Mouse (Mus musculus) MEL (cell line): ENCODE results near the gene Gm6358. TPM values are rescaled to one million over a fixed set of nuclear protein-coding genes. Genes with fewer than 3 reads are reported as not detected.

Experiments used
- DNase-seq: peaks from one replicate; pipeline ENCODE4 v3.0.0; 2011; ENCODE audit warnings: low read depth, low spot score
- H3K27ac ChIP-seq: 2 replicates; pipeline ENCODE4 v1.5.1; 2012; ENCODE audit warnings: low read depth, mild to moderate bottlenecking, control low read depth, low read length, moderate library complexity; ENCODE audit not compliant: control insufficient read depth
- H3K27me3 ChIP-seq, 2 experiments: fragments of 150-350 bp in 1 of 2; sonication (generic) in 1 of 2; 2 replicates each; pipeline ENCODE4 v1.6.1; 2012; ENCODE audit warnings: low read length in 2 of 2, mild to moderate bottlenecking in 2 of 2, improper control_type of control experiment in 1 of 2, moderate library complexity in 1 of 2; ENCODE audit not compliant: insufficient read depth in 2 of 2, control insufficient read depth in 1 of 2
- H3K36me3 ChIP-seq, 2 experiments: 2 replicates each; pipeline ENCODE4 v1.6.1; 2012 to 2014; ENCODE audit warnings: low read length in 2 of 2, improper control_type of control experiment in 1 of 2, inconsistent platforms in 1 of 2, mild to moderate bottlenecking in 1 of 2; ENCODE audit not compliant: insufficient read depth in 2 of 2, control insufficient read depth in 1 of 2
- H3K4me1 ChIP-seq, 2 experiments: fragments of 150-350 bp in 1 of 2; sonication (generic) in 1 of 2; 2 replicates each; pipeline ENCODE4 v1.6.1; 2012; ENCODE audit warnings: low read length in 2 of 2, improper control_type of control experiment in 1 of 2, mild to moderate bottlenecking in 1 of 2; ENCODE audit not compliant: insufficient read depth in 2 of 2, control insufficient read depth in 1 of 2
- H3K4me3 ChIP-seq, 2 experiments: fragments of 150-350 bp in 1 of 2; sonication (generic) in 1 of 2; 2 replicates each; pipeline ENCODE4 v1.5.1; 2012; ENCODE audit warnings: low read depth in 2 of 2, low read length in 2 of 2, mild to moderate bottlenecking in 2 of 2, moderate library complexity in 2 of 2, control low read depth in 1 of 2, improper control_type of control experiment in 1 of 2; ENCODE audit not compliant: control insufficient read depth in 1 of 2, insufficient read depth in 1 of 2
- H3K79me2 ChIP-seq: 2 replicates; pipeline ENCODE4 v1.6.1; 2012; ENCODE audit warnings: mild to moderate bottlenecking, low read length, moderate library complexity; ENCODE audit not compliant: control insufficient read depth, poor library complexity, insufficient read depth
- H3K9ac ChIP-seq: 2 replicates; pipeline ENCODE4 v1.6.1; 2012; ENCODE audit warnings: low read depth, mild to moderate bottlenecking, control low read depth, low read length, moderate library complexity; ENCODE audit not compliant: control insufficient read depth, poor library complexity, severe bottlenecking
- H3K9me3 ChIP-seq: fragments of 150-350 bp; sonication (generic); replicated peaks from 2 replicates; pipeline ENCODE4 v1.6.1; 2012; ENCODE audit warnings: mild to moderate bottlenecking, low read length, improper control_type of control experiment, moderate library complexity; ENCODE audit not compliant: insufficient read depth
- ELF1 ChIP-seq: IDR thresholded peaks from 2 replicates; pipeline ENCODE4 v1.6.1; 2014; ENCODE audit warnings: low read depth, mild to moderate bottlenecking, inconsistent platforms, low read length, improper control_type of control experiment, moderate library complexity
- EP300 ChIP-seq, 2 experiments: IDR thresholded peaks; 2 replicates each; pipeline ENCODE4 v1.6.1; 2011; ENCODE audit warnings: improper control_type of control experiment in 2 of 2, low read length in 2 of 2, low read depth in 1 of 2, mild to moderate bottlenecking in 1 of 2
- HCFC1 ChIP-seq: IDR thresholded peaks from 2 replicates; pipeline ENCODE4 v1.6.1; 2012; ENCODE audit warnings: low read depth, mild to moderate bottlenecking, inconsistent platforms, low read length, improper control_type of control experiment, moderate library complexity
- JUND ChIP-seq: IDR thresholded peaks from 2 replicates; pipeline ENCODE4 v1.6.1; 2011; ENCODE audit warnings: low read depth, mild to moderate bottlenecking, improper control_type of control experiment, low read length
- KAT2A ChIP-seq: conservative IDR thresholded peaks from 2 replicates; pipeline ENCODE4 v1.6.1; 2012; ENCODE audit warnings: low read depth, low read length, improper control_type of control experiment, inconsistent platforms
- MAX ChIP-seq: IDR thresholded peaks from 2 replicates; pipeline ENCODE4 v1.6.1; 2011; ENCODE audit warnings: low read length, improper control_type of control experiment
- MXI1 ChIP-seq: IDR thresholded peaks from 2 replicates; pipeline ENCODE4 v1.6.1; 2011; ENCODE audit warnings: mild to moderate bottlenecking, low read depth, low read length, improper control_type of control experiment
- MYB ChIP-seq: IDR thresholded peaks from 2 replicates; pipeline ENCODE4 v1.6.1; 2011; ENCODE audit warnings: mild to moderate bottlenecking, low read depth, low read length, improper control_type of control experiment
- POLR2A ChIP-seq, 2 experiments: IDR thresholded peaks; 2 replicates each; pipeline ENCODE4 v1.6.1; 2011 to 2012; ENCODE audit warnings: low read length in 2 of 2, mild to moderate bottlenecking in 2 of 2, control low read depth in 1 of 2, improper control_type of control experiment in 1 of 2, low read depth in 1 of 2, moderate library complexity in 1 of 2; ENCODE audit not compliant: control insufficient read depth in 1 of 2, insufficient read depth in 1 of 2, poor library complexity in 1 of 2
- SMC3 ChIP-seq: IDR thresholded peaks from 2 replicates; pipeline ENCODE4 v1.6.1; 2011; ENCODE audit warnings: low read depth, low read length, improper control_type of control experiment
- TBP ChIP-seq: IDR thresholded peaks from 2 replicates; pipeline ENCODE4 v1.8.0; 2011; ENCODE audit warnings: low read depth, low read length, improper control_type of control experiment
- TCF12 ChIP-seq: IDR thresholded peaks from 2 replicates; pipeline ENCODE4 v1.6.1; 2014; ENCODE audit warnings: low read depth, mild to moderate bottlenecking, inconsistent platforms, low read length, improper control_type of control experiment, moderate library complexity
- USF1 ChIP-seq: IDR thresholded peaks from 2 replicates; pipeline ENCODE4 v1.6.1; 2014; ENCODE audit warnings: low read depth, mild to moderate bottlenecking, inconsistent platforms, low read length, improper control_type of control experiment, moderate library complexity
- USF2 ChIP-seq, 2 experiments: IDR thresholded peaks; 2 replicates each; pipeline ENCODE4 v1.6.1; 2011 to 2012; ENCODE audit warnings: improper control_type of control experiment in 2 of 2, low read length in 2 of 2, borderline replicate concordance in 1 of 2, inconsistent platforms in 1 of 2, low read depth in 1 of 2, mild to moderate bottlenecking in 1 of 2; ENCODE audit not compliant: insufficient read depth in 1 of 2
- ZC3H11A ChIP-seq: IDR thresholded peaks from 2 replicates; pipeline ENCODE4 v1.6.1; 2012; ENCODE audit warnings: low read depth, mild to moderate bottlenecking, inconsistent platforms, low read length, improper control_type of control experiment
- ZNF384 ChIP-seq: IDR thresholded peaks from 2 replicates; pipeline ENCODE4 v1.6.1; 2012; ENCODE audit warnings: low read depth, mild to moderate bottlenecking, inconsistent platforms, low read length, improper control_type of control experiment
- polyA plus RNA-seq, 2 experiments: library from polyadenylated mRNA; stranded (reverse) in 1 of 2; unstranded in 1 of 2; fragments of >175 nt in 1 of 2; fragments of >200 nt in 1 of 2; gene quantifications; 2 replicates each; pipeline versions ENCODE4 v1.2.1 to v1.2.4; 2012; ENCODE audit warnings: low replicate concordance in 2 of 2, low read depth in 1 of 2; ENCODE audit not compliant: insufficient read length in 2 of 2, insufficient read depth in 1 of 2, missing spikeins in 1 of 2
- total RNA-seq: library from RNA; depleted of rRNA; stranded (reverse); fragments of 300-350 nt; gene quantifications from 2 replicates; pipeline ENCODE4 v1.2.3, GENCODE M21; 2012; rRNA removed

The Gm6358 gene
- total RNA-seq (not detected in 2 replicates), polyA plus RNA-seq (not detected)

GRCm38 (mm10) chr16:89140551-89140950 is at the start of gene Gm6358:
Gene Gm6358, plus strand, starts transcription at chr16:89140851.
- Histone ChIP-seq H3K36me3 (no peaks in the 10 kb centered on the region), H3K27ac (no peak within 1 kb of the TSS), H3K4me3 (no peak within 1 kb of the TSS), H3K79me2 (no peaks in the 10 kb centered on the region), H3K9ac (no peak within 1 kb of the TSS), H3K9me3 (no peaks in the 10 kb centered on the region), H3K27me3 (no peaks in the 10 kb centered on the region), H3K4me1 (no peaks in the 10 kb centered on the region)
- TF ChIP-seq ZC3H11A (no peak), USF2 (IDR thresholded peaks at IDR 0.05; ENCODE audit: borderline replicate concordance in 1 of 2, insufficient read depth in 1 of 2, low read depth in 1 of 2, low read length in 2 of 2) (no peak), ELF1 (no peak), POLR2A (IDR thresholded peaks at IDR 0.05; ENCODE audit: control insufficient read depth in 1 of 2, insufficient read depth in 1 of 2, low read depth in 1 of 2, low read length in 2 of 2, poor library complexity in 1 of 2) (no peak), TCF12 (no peak), USF1 (no peak), HCFC1 (no peak), EP300 (IDR thresholded peaks at IDR 0.05; ENCODE audit: low read depth in 1 of 2, low read length in 2 of 2) (no peak), MXI1 (no peak), MYB (no peak)
- DNase-seq, result no peak

DNA sequence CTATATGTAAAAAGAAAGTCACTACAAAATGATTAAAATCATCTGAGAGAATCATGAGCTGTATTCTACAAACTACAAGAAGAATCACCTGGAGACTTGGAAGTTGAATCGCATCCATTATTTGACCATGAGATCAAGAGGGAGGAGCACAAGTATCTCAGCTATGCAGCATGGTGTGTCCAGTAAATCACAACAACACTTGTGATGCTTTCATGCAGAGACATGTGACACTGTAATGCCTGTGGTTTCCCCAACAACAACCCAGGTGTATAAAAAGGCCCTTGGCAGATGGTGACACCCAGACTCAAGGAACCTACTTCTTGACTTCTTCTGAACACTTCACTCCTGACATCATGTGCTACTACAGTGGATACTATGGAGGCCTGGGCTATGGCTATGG is 10.1 kb downstream of the Gm6358 start, which contains the start of gene Gm10061:
TSS of gene Gm10061 (plus strand) at position 301 of the 400 bp plus-strand sequence.
- H3K4me3 ChIP-seq, result no peak within 1 kb of the TSS
- H3K9ac ChIP-seq, result no peak within 1 kb of the TSS
- H3K27me3 ChIP-seq, result no peaks in the 10 kb centered on the region
- H3K79me2 ChIP-seq, result no peaks in the 10 kb centered on the region
- TF ChIP-seq MXI1 (no peak), POLR2A (IDR thresholded peaks at IDR 0.05; ENCODE audit: control insufficient read depth in 1 of 2, insufficient read depth in 1 of 2, low read depth in 1 of 2, low read length in 2 of 2, poor library complexity in 1 of 2) (no peak), JUND (no peak), SMC3 (no peak), TBP (no peak), MYB (no peak), KAT2A (no peak), MAX (no peak), ZNF384 (no peak)
- no peaks in the 10 kb centered on the region for H3K9me3 ChIP-seq
- no peaks in the 10 kb centered on the region for H3K36me3 ChIP-seq
- H3K27ac ChIP-seq, result no peak within 1 kb of the TSS
- H3K4me1 ChIP-seq, result no peaks in the 10 kb centered on the region
- no peak for DNase-seq
